Mouse (Mus musculus) retina, postnatal 7 days (tissue): ENCODE measurements at regions not wholly inside any gene's neighbourhood (a gene's known extent, or its start where the extent isn't known, plus 50 kb on each side); places are given as distances from the start of the nearest gene placed in this dataset.

Experiments
- DNase-seq: peaks from one replicate; pipeline ENCODE4 v3.0.0-alpha.2; 2012; ENCODE audit warnings: low read depth, low spot score

DNA sequence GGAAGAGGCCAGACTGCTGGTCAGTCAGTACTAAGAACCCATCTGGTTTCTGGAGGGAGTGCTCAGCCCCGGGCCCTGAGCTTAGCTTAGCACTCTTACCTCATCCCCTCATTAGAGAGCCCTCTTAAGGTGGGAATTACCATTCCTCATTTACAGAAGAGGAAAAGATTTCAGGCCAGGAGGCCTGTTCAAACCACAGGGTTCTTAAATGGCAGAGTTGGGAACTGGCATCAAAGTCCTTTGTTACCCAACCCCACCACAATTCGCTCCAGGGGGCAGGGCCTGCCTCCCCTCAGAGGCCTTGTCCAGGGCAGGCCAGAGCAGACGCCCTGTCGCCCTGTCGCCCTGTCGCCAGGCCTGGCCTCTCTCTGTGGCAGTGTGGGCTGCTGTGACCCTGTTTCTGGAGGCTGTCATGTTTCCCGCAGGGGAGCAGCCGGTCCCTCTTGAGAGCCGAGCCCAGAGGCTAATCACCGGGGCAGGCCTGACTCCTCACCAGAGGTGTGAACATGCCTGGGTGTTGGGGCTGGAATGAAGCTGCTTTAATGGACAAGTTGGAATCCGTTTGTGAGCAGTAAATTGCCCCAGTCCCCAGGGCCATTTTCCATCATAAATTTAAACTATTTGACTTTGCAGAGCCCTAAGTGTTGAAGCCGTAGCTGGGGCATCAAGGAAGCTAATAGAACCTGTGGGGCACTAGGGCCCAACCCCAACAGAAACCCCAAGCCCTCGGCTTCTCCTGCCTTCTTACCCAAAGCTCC lies 116.9 kb upstream of the Haao start:
- DNase-seq: no peak

DNA sequence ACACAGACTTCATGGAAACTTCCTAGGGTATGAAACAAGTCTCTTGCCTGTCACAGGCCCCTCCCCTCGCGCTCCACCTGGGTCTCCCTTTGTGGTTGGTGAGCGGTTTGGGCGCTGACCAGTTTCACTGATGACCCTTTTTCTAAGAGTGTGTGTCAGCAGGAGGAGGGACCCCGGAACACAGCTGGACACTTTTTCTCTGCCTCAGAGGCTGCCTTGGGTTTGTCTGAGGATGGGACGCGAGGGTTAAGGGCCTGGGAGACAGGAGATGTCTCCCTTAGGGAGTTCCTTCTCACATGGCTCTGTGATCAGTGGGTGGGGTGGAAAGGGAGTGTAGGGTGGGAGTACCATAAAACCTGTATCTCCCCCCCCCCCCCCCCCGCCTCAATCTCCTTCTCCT lies 115.8 kb upstream of the Haao start:
- DNase-seq: no peak

DNA sequence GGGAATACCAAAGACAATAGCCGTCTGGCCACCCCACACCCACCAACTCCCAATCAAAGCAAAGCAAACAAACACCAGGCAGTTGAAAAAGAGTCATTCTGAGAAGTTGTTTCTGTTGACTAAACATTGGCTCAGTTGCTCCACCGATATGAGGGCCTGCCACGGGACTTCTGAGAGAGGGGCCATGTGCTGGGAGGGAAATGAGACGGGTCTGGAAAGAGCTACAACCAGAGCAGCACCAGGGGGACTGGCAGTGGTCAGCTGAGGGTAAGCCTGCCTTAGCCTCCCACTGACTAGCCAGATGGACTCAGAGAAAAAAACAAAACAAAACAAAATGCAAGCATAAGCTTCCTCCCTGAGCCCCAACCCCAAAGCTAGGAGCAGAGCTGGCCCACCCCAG lies 115.1 kb upstream of the Haao start:
- no peak for DNase-seq

- DNase-seq: no peak
Measured at GRCm38 (mm10) chr17:83962126-83962525, 114.4 kb upstream of the Haao start.

GRCm38 (mm10) chr17:83960821-83961220 lies 113.1 kb upstream of the Haao start:
- no peak for DNase-seq

DNA sequence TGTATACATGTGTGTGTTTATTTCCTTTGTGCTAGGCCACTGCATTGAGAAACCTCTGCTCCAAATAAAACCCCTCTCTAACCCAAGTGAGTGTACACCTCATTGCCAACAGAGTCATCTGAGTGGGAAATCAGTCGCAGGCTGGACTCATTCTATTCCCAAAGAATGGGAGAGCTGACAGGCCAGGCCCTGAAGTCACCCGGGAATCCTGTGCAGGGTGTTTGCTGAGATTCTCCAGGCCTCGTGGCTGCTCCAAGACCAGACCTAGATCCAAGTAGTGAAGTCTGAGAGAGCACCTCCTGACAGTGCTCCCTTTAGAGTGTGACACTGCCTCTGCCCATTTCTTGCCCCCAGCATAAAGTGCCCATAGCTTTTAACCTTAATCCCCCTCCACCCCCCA lies 112.4 kb upstream of the Haao start:
- no peak for DNase-seq

DNA sequence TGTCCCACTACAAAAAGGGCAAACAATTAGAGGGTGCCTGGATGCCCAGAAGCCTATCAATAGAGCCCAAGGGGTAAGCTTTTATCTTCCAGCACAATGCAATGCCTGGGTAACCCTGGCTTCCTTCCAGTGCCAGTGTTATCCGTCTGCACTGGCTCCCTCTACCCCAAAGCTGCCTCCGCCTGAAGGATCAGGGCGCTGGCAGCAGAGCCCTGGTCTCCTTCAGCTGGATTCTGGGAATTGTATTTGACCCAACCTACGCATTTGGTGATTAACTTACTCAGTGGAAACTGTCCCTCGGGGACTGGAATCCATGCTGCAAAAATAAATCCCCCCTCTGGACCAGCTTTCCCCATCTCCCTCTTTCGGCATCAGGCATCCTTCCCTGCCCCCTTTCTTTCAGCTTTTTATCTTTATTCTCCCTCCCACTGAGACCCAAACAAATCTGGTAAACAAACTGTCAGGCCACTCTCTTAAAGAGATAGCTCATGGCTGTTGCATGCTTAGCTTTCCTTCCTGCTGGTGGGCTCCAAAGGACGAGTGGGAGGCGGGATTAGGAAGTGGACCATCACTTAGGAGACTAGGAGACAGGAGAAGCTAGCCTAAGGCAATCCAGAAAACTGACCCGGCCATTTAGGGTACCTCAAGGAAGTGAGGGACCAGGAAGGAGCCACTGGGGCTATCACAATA lies 111.5 kb upstream of the Haao start:
- DNase-seq: no peak

DNA sequence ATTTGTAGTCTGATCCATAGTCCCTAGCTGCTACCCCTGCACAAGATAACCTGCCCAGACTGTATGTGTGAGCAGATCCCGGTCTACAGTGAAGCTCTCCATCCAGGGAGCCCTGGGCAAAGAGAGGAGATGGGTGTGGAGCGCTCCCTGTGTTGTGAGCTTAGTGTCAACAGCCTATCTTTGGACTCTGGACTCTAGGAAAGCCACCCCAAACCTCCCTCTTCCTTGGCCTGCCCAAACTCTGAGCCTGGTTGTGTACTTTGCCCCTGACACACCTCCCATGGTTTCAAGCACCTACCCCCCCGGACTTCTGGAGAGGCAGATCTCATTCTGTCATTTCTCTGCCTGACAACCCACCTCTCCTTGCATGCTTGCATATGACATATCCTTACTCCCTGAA lies 110.9 kb upstream of the Haao start:
- no peak for DNase-seq

GRCm38 (mm10) chr17:83957661-83958540 lies 110.1 kb upstream of the Haao start:
- no peak for DNase-seq

GRCm38 (mm10) chr17:83956821-83957565 lies 109.2 kb upstream of the Haao start:
- DNase-seq: no peak

DNA sequence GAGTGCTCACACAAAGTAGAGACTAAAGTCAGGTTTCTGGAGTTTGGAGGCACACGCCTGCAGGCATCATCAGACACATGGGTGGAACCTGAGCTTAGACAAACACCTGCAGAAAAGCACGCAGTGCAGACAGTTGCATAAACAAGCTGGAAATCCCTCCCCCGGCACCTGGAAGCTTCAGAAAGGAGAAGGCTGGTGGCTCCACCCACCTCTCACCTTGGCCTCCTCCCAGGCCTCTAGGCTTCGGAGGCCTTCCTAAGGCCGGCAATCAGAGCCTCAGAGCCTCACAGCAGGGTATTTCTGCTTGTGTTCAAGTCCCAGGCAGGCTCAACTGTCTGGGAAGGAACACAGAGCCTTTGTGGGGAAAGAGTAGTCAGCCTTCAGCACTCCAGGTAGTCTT lies 108.2 kb upstream of the Haao start:
- no peak for DNase-seq

DNA sequence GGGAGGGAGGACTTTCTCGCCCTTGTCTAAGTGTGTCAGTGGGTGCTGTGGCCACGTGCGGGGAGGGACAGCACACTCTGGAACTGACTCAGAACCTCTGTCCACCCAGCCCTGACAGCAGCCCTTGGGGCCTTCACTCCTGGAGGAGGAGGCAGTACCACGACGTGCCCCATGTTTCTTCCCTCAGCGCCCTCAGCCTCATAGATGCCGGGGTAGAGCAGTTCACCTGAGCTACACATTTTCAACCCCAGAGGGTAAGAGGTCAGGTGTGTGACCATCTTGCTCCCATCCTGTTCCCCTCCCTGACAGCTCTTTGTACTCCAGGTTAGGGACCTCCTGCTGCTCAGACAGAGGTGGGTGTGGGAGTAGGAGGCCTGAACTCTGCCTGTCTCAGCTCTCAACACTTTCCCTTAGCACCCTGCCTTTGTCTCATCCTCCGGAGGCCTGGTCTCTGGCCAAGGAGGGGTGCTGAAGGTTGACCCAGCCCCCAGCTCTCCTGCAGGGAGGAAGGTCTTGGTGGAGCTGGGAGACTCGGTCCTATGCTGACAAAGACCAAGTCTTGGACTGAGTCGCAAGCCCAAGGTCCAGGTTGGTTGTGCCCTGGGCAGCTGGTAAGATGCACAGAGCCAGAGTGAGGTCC lies 107.4 kb upstream of the Haao start:
- DNase-seq: no peak

DNA sequence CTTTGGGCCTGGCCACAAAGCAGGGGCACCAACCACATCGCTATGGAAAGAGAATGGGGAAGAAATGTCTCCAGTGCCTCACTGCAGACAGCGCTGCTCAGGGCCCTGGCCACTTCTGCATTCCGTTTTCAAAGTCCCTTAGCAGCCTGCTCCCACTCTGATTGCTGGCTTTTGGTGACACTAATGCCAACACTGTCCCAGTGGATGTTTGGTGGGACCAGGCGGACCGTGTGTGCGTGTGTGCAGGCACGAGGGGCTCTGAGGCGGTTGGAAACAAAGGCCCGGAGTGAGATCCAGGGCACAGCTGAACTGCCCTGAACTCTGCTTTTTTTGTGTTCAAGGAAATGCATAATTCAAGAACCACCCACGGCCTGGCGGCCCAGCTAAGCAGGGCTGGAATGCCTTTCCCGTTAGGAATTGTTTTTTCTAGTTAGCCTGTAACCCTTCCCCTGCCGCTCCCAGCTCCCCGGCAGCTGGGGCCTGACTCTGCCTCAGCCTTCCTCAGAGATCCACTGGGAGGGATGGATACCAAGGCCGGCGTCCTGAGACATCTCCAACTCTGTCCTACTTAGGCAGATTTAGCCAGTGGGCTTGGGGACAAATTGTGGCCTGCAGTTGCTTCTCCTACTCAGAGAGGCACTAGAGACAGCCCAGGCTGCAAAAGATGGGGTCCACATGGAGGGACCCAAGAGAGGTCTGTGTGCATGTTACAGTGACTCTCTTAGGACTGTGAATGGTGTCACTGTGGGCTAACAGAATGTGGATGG lies 106.7 kb upstream of the Haao start:
- DNase-seq: no peak

GRCm38 (mm10) chr17:83953656-83954055 lies 105.9 kb upstream of the Haao start:
- DNase-seq: no peak

- DNase-seq: no peak
Measured at GRCm38 (mm10) chr17:83946718-83947117, 99.0 kb upstream of the Haao start.

DNA sequence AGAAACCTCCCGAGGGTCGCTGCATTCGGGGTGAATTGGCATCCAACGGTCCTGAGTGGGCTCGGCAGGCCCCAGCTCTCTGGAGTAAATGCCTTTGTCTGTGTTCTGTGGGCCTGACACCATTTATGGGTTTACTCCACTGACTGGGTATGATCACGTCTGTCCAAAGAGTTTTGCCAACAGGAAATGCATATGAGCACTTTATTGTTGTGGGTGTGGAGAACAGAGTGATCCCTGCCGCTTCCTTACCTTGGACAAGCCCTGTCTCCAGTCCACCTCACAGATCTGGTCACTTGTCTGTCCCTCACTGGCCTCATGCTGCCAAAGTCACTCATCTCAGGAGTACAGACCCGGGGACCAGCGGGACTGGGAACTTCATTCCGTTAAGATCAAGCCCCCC lies 91.6 kb upstream of the Haao start:
- no peak for DNase-seq

- no peak for DNase-seq
Measured at GRCm38 (mm10) chr17:83938671-83939244, 91.0 kb upstream of the Haao start.

- DNase-seq: no peak
Measured at GRCm38 (mm10) chr17:83937576-83937975, 89.8 kb upstream of the Haao start.

DNA sequence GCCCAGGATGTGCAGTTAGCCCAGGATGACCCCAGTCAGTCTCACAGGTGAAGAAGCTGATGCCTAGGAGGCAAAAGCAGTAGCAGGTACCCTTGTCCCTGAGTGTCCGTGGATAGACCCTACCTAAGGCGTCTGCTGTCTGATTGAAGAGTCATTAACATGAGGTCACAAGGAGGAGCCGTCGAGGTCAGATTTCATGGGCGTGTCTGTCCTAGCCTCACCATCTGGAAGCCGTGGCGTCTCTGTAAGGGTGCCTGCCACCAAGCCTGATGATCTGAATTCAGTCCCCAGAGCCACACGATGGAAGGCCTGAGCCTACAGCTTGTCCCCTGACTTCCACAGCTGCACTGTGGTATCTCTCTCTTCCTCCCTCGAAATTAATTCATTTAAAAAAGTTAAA lies 88.9 kb upstream of the Haao start:
- DNase-seq: no peak

DNA sequence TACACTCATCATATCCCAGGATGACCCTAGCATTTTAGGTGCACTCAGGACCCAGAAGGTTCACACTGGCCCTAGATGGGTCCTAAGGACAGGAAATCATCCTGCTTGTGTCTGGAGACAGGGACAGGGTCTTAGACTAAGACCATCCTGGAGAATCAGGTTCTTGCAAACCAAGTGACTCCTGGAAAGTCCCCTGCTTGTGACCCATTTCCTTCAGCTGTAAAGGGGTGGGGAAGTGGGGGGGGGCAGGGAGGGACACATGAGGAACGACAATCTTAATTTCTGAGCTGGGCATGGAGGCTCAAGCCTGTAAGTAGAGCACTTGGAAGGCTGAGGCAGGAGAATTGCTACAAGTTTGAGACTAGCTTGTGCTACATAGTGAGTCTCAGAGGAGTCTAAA lies 88.2 kb upstream of the Haao start:
- no peak for DNase-seq
